Mouse (Mus musculus) T-cell, adult 2 months (primary cell): ENCODE measurements around the gene Tmem259.
"Not testable (repeated sequence)": the region's sequence is repeated elsewhere in the genome, so short reads cannot be mapped to it uniquely, and the experiment has no call there.

Source experiments
- DNase-seq: peaks from one replicate; pipeline ENCODE4 v3.0.0; 2022; ENCODE audit warnings: low spot score

The Tmem259 gene

DNA sequence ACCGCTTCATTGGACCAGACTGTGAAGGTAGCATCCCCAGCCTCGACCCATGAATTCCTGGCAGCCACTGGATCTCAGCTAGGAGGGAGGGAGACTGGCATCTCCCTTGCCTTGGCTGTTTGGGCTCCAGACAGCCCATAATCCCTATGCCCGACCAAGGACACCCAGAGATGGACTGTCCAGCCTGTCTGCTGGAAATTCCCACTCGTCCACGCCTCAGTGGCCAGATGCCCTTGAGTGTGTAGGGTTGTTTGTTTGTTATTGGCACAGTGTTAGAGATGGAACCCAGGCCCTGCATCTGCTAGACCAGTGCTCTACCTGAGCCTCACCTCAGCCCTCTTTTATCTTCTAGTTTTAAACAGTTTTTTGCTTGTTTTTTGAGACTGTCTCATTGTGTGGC is 18.8 kb downstream of the Tmem259 start:
- no peak for DNase-seq

DNA sequence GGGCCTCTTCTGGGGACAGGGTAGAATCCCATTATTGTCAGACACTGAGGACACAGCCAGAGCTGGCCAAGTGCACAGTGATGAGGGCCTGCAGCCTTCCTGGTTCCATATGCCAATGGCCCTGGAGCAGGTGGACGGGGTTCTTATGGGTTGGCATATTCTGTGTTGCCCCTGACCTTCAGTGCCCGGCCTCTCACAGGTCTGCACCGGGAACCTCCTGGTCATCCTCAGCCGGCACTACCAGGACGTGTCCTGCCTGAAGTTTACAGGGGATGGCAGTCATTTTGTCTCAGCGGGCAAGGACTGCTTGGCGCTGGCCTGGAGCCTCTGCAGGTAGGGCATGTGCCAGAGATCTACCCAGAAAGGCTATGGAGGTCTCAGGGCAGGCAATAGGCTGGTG is 19.4 kb downstream of the Tmem259 start:
- no peak for DNase-seq

DNA sequence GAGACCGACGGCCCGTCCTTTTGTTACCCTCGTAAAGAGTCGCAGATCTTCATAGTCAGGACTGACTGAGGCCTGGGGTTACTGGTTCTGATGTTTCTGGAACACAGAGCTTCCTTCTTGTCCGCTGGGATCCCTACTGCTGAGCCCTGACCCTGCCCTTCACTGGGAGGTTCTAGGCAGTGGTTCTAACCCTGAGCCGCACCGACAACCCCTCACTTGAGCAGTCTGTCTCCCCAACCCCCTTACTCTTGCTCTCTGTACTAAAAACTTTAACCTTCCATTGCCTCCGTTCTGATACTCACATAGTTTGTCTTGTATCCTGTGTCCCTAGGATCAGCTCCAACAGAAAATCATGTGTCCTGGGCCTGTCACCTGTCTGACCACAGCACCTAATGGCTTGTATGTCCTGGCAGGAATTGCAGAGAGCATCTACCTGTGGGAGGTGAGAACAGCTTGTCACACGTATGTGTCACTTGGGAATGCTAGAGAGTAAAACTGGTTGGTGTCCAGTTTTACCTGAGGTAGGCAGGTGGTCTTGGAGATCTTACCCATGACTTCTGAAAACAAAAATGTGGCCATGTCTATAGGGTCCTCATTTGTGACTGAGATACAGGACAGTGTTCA is 23.3 kb downstream of the Tmem259 start:
- no peak for DNase-seq

DNA sequence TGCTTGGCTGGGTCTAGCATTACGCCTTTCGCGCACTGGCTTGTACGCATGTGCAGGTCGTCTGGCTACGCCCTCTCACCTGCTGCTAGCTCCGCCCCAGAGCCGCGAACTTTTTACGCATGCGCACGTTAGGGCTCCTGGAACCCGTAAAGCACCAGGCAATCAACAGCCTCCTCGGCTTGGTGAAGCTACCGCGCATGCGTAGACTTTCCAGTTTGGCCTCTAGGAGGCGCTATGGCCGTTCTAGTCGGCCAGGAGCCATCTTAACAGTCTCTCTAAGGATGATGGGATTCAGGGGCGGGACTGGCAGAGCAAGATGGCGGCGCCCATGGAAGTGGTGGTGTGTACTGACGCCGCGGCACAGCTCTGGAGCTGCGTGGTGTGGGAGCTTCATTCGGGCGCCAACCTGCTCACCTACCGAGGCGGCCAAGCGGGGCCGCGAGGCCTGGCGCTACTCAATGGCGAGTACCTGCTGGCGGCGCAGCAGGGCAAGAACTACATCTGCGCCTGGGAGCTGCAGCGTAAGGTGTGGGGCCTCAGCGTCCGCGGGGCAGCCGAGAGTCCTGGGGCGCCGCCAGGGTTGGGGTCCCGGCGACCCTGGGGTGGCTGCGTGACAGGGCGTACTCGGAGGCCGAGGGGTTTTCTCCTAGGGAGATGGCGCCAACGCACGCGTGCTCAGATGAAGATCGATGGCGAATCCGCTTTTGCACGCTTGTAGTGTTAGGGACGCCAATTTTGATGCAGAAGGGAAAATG is 24.1 kb downstream of the Tmem259 start, which contains the start of gene Wdr18:
Wdr18 (plus strand) TSS at position 306 of the 755 bp plus-strand sequence.
- peak; percentile 100 for DNase-seq

DNA sequence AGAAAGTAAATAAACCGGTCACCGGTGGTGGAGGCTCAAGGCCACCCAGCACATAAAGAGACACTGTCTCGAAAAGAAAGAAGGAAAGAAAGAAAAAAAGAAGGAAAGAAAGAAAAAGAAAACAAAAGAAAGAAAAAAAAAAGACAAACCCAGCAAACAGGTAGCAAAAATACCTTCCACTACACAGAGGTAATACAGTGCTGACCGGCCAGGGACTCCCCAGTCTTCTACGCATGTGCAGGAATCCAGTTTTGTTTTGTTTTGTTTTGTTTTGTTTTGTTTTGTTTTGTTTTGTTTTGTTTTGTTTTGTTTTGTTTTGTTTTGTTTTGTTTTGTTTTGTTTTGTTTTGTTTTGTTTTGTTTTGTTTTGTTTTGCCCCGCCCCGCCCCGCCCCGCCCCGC is 24.7 kb downstream of the Tmem259 start:
- DNase-seq = not testable (repeated sequence)

DNA sequence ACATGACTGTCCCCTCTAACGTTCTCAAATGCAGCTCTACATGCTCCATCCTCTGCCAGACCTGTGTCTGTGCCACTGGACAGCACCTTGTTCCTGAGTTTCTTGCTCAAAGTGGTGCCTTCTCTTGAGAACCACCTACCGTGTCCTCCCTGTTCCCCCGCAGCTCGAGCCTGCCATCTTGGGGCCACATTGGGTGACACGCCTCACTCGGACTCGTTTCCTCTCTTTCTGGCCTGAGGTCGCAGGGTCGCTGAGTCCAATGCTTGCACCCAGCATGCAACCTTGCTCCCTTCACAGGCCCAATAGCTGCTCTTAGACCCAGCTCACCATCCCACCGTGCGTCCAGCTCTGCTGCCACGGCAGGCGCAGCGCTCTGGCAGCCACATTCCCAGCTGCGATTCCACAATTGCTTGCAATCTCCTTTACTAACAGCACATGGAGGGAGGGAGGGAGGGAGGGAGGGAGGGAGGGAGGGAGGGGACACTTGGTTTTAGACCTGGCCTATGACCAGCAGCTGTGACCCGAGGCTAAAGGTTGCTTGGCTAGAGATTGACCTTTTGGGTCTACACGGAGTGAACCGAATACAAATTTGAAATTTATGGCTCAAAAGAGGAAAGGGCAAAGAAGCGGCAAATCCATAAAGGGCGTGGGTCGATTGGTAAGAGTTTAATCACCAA is 25.9 kb downstream of the Tmem259 start:
- peak; percentile 72 for DNase-seq

DNA sequence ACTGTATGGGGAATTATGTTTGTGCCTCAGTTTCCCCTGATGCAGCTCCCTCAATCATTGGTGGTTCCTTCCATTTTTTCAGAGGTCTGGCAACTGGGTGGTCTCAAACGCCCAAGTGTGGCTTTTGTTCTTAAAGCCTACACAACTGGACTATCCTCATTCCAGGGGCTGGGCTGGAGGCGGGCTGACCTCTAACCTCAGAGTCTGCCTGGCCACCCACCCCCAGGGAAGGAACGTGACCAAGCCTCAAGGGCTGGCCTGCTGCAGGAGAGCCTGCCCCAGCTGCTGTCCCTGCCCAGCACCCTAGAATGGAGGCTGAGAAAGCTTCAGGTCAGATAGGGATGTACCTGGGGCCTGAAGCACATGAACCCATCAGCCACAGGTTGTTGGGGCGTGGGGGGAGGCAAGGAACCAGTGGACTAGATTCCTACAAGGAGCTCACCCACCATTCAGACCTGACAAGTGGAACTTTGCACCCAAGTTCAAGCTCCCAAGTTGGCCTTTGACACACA is 27.4 kb downstream of the Tmem259 start:
- no peak for DNase-seq

DNA sequence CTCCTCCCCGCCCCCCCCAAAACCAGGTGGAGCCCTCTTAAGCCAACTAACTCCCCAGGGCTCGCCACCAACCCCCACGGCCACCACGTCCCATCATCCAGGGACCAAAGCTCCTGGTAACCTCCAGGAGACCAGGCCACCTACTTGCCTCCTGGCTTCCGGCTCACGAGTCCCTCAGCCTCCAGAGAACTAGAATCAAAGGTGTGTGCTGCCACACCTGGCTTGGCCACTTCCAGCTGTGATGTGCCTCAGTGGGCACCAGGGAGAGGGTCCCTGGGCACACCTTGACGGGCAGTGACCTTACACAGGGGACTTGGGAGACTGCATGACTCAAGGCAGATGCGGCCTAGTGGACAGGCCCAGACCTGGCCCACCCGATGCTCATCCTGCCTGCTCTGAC is 28.4 kb downstream of the Tmem259 start:
- no peak for DNase-seq

DNA sequence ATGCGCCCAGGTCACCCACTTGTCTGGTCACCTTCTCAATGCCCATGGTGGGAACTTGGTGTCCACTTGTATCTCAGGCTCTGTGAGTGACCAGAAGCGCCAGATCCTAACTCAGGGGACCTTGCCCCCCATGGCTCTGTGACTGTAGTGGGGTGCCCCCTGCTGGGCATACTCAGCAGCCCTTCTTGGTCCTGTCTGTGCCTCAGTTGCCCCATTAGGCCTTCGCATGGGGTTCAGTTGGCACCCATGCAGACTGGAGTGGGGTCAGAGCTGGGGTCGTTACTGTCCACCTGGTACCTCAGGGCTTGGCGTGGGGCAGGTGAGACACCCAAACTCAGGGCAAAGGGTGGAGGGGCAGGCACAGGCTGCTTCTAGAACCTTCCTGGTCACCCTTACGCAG is 30.2 kb downstream of the Tmem259 start:
- peak; percentile 18 for DNase-seq

DNA sequence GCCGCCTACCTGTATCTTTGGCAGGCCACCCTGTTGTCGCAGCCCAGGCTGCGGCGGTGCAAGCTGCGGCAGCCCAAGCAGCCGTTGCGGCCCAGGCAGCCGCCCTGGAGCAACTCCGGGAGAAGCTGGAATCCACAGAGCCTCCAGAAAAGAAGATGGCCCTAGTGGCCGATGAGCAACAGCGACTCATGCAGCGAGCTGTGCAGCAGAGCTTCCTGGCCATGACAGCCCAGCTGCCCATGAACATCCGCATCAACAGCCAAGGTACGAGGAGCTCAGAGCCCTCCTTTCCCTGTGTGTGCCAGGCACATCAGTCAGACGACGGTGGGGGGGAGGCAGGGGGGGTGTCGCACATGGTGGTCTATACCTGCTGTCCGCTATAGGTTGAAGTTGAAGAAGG is 33.5 kb downstream of the Tmem259 start:
- DNase-seq = no peak

DNA sequence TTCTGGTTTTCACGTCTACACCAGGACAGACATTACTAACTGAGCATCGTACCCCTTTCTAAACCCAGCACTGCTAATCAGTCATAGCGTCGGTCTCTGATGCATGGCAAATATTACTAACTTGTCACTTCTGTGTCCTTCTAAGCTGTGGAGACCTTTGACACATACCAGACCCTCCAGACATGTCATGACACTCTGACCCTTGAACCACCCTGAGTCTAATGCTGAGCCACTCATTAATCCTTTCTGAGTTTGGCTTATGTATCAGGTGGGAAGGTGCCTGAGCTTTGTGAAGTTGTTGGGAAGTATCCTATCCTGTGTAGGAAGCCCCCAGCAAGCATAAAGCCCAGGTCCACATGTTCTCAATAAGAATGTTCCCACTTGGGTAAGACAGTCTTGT is 34.3 kb downstream of the Tmem259 start:
- no peak for DNase-seq

DNA sequence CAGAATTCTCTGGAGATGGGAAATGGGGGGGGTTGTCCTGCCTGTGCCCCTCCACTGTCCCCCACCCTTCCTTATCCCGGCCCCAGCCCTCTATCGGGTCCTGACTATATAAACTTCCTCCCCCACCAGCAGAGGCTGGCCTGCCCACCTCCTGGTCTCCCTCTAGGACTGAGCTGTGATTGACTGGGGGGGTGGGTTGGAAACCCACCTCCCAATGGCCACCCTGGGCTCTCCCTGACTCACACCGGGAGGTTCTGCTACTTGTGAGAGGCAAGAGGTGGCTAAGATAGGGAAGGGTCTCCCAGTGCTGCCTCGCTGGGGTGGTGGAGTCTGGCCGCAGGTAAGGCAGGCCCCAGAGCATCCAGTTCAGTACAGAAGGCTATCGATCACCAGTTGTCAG is 36.6 kb downstream of the Tmem259 start:
- no peak for DNase-seq

DNA sequence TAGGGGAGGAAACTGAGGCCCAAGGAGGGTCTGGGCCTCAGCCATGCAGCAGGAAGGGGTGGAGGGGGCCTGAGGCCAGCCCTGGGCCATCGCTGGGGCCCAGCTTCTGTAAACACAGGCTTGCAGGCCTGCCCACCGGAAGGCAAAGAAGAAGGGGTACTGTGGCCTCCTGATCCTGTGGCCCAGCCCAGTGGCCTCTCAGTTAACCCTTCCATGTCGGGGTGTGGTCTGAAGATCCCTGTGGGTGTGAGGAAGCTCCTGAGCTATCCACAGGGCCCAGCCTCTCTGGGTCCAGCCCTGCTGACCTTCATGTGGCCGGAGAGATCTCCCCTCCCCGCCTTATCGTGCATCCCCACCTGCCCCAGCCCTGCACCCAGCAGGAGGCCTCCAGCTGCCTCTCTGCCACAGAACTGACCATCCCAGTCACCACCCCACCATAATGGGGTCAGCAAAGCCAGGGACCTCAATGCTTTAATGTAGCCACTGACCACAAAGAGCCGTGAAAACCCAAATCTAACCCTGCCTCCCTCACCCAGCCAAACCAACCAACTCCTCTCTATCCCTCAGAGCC is 37.3 kb downstream of the Tmem259 start:
- no peak for DNase-seq

DNA sequence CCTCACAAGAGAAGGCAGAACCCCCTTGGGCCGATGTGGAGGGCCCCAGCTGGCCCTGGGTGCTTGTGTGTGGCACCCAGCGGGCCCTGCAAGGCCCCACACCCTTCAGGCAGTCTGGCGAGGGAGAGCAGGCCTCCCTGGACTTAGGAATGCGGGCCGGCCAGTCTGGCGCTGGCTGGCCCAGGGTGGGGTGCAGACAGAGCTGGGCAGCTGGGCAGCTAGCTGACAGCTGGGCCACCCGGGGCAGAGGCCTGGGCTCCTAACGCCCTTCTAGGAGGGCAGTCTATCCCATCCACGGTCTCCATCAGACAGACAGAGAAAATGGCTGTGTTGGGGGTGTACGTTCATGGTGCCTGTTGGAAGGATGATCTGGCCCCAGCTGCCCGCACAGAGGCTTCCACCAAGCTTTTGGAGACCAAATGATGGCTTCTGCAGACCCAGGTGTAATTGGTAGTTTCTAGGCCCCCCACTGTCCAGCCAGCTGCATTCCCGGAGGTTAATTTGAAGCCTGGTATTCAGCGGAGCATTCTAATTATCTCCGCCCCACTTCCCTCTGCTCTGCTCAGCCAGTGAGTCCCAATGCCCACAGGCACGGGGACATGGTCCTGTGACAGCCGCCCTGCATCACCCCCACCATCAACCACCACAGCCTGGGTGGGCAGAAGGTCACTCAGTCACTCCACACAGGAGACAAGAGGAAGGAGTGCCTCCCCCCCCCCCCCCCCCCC is 38.5 kb downstream of the Tmem259 start:
- no peak for DNase-seq

DNA sequence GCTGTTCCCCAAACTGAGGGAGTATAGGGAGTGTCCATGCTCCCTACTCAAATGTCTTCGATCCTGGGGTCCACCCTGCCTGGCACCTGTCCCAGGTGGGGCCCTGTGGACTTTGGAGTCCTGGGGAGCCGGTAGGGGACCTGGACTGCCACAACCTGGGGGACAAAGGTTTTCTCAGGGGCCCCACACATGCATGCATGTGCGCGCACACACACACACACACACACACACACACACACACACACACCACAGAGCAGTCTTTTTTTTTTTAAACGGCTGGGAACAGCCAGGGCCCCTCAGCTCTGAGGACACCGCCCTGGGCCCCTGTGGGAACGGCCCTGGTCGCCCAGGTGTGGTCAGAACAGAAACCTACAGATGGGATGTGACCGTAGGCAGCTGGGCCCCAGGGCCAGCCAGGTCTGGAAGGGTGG is 40.6 kb downstream of the Tmem259 start:
- no peak for DNase-seq

DNA sequence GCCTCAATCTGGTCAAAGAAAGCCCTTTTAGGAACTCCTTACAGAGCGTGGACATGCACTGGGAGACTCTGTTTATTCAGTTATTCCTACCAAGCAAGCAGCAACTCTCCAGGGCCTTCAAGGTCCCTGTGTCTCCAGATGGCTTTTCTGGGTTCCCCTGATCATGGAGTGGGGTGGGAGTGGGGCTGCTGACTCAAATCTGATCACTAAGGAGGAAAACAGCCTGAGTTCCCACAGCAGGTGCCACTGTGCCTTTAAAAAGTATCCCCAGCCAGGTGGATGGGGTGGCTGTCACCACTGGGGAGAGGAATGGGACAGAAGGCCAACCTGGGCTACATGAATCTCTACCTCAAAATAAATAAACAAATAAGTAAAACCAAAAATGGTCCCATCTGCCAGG is 41.1 kb downstream of the Tmem259 start:
- DNase-seq = no peak

DNA sequence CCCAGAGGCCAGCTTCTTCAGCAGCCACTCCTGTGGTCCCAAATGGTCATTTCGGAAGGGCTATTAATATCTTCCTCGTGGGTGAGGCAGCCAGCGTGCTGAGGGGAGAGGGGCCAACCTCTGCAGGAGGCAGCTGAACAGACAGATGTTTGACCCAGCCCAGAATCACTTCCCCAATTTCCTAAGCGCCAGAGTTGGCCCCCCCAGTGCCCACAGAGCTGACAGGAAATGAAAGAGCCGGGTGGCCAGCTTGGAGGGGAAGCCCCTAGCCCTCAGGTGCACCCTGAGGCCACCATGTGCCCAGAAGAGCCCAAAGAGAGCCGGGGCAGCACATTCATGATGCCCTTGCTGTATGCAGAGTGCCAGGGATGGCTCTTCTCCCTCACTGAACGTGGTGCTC is 43.4 kb downstream of the Tmem259 start:
- no peak for DNase-seq

DNA sequence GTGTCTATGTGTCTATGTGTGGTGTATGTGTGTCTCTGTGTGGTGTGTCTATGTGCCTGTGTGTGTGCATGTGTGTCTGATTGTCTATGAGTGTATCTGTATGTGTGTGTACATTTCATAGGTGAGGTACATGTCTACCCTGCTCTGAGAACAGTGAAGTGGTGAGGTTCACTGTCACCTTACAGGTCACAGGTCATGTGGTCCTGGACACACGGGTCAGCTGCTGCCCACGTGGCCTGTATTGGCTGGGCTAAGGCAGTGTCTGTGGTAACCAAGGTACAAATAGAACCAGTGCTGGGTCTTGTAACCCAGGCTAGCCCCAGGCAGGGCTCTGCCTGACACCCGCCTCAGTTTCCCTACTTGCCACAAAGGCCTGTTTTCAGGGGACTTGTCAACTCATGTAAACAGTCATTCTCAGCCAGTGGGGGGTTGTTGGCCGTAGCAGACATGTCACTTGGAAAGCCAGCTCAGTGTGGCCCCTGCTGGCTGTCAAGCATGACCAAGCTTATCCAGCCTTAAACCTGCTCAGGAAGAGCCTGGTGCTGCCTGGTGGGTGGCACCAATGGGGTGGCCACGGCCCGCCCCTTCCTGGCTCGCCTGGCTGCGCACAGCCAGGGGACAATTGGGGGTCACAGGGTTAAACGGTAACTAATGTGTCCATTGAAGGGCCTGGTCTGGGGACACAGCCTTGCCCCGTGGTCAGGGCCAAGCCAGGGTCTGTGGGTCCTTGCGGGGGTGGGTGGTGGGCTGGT is 46.2 kb downstream of the Tmem259 start:
- DNase-seq = no peak

DNA sequence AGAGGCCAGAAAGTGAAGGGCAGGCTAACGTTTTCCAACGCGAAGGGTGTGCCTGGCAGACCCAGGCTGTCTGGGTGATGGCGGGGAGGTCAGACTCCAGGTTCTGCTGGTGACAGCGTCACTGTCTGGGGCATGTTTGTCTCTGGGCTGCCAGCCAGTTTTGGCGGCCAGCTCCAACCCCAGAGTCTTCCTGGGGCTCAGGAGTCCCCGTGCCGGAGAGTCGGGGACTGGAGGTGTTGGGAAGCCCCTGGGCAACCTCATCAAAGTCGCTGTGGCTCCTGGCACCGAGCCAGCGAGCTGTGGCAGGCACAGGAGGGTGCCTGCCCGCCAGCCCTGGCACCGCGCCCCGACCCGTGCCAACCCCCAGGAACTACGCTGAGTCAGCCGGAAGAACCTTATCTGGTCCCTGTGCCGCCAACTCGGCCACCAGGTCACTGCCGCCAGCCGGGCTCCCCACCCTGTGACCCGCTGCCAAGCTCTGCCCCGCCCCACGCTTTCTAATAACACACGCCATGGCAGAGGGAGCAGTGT is 47.2 kb downstream of the Tmem259 start:
- DNase-seq = peak; percentile 89

DNA sequence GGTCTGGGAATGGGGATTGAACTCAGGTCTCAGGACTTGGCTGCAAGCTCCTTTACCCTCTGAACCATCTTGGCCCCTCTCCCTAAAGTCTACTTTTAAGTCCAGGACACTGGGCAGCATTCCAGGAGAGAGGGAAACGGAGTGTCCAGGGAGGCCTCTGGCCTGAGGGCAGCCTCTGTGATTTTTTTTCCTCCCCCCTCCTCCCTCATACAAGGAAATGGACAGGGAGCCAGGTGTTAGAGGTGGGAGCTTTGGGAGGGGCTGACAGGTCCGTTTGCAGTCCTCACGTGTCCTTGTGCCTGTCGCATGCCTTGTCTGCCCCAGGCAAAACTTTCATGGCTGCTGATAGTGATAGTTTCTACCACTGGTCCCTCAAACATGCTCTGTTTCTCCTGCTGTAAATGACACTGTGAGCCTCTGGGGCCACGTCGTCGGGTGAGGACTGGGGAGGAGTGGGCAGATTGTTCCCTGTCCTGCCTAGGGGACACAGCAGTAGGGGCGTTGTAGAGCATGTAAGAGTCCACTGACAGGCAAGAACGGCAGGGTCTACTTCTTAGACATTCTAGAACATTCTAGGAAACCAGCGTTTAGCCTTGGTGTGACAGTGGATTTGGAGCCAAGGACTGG is 47.7 kb downstream of the Tmem259 start:
- DNase-seq = no peak
